Comparison of ENCODE assay signal across 12 mouse cellular contexts in genomic region chr7:16146489-16147410, GRCm38 (mm10). TPM values are rescaled to one million over a fixed set of nuclear protein-coding genes. Genes with fewer than 3 reads are reported as not detected.
A peak's percentile ranks its signal among the peaks of the same experiment; 100 is the strongest.
DNase-seq lines count a peak whose midpoint lies in the region; ATAC-seq and TF ChIP-seq lines count a peak whose summit lies in the region.
"Had no signal": no experiment of that assay in that cellular context is flagged by ENCODE, and none has a peak within 500 bp of the region (broad histone marks: within the 10 kb centered on the region; RNA-seq: fewer than 3 reads in every experiment).

No protein-coding gene starts in this region.

- no peaks in the 10 kb centered on the region; the same call in none of the 2 replicates for H3K36me3 ChIP-seq in forebrain, embryonic 16.5 days (ENCODE audit: control insufficient read depth, insufficient read depth)
- H3K36me3 ChIP-seq in intestine, postnatal 0 days (ENCODE audit: control insufficient read depth, insufficient read depth): no peaks in the 10 kb centered on the region
- H3K36me3 ChIP-seq in liver, postnatal 0 days (replicated peaks; ENCODE audit: insufficient read depth, low read length): no peaks in the 10 kb centered on the region
- H3K36me3 ChIP-seq: stomach, embryonic 15.5 days had no signal

- no peak overlapping the region for H3K4me3 ChIP-seq in forebrain, embryonic 16.5 days (replicated peaks; ENCODE audit: low read length)
- no peak overlapping the region for H3K4me3 ChIP-seq in intestine, postnatal 0 days (ENCODE audit: low read depth, low read length)
- no peak overlapping the region for H3K4me3 ChIP-seq in liver, postnatal 0 days (ENCODE audit: low read depth, low read length)
- H3K4me3 ChIP-seq: embryonic facial prominence, embryonic 13.5 days; myocyte; stomach, embryonic 15.5 days had no signal

- ATAC-seq in forebrain, embryonic 16.5 days: peak; percentile 51
- no peak for ATAC-seq in intestine, postnatal 0 days
- no peak for ATAC-seq in liver, postnatal 0 days

- TF ChIP-seq EP300 in liver, postnatal 0 days (IDR thresholded peaks at IDR 0.05; ENCODE audit: low read depth): no peak

- H3K27me3 ChIP-seq in forebrain, embryonic 16.5 days (replicated peaks; ENCODE audit: control insufficient read depth, insufficient read depth, low read length): no peaks in the 10 kb centered on the region
- no peaks in the 10 kb centered on the region for H3K27me3 ChIP-seq in intestine, postnatal 0 days (replicated peaks; ENCODE audit: control insufficient read depth, insufficient read depth, low read length)
- H3K27me3 ChIP-seq in liver, postnatal 0 days (ENCODE audit: insufficient read depth, low read length): peaks cover 10% of the 10 kb centered on the region
- H3K27me3 ChIP-seq: stomach, embryonic 15.5 days had no signal

- H3K4me2 ChIP-seq in forebrain, embryonic 16.5 days (ENCODE audit: low read length): 0 out of 2 replicates have a peak overlapping the region, but pooled peaks have one; percentile 9
- H3K4me2 ChIP-seq in intestine, postnatal 0 days (replicated peaks; ENCODE audit: low read depth): no peak overlapping the region
- no peak overlapping the region for H3K4me2 ChIP-seq in liver, postnatal 0 days (ENCODE audit: low read depth, low read length)
- H3K4me2 ChIP-seq: embryonic facial prominence, embryonic 13.5 days; stomach, embryonic 15.5 days had no signal

- H3K4me1 ChIP-seq in forebrain, embryonic 16.5 days (replicated peaks; ENCODE audit: control insufficient read depth, insufficient read depth, low read length): peaks cover 32% of the 10 kb centered on the region
- H3K4me1 ChIP-seq in intestine, postnatal 0 days (replicated peaks; ENCODE audit: control insufficient read depth, insufficient read depth, low read length): no peaks in the 10 kb centered on the region
- no peaks in the 10 kb centered on the region for H3K4me1 ChIP-seq in liver, postnatal 0 days (ENCODE audit: insufficient read depth)
- H3K4me1 ChIP-seq: embryonic facial prominence, embryonic 13.5 days; stomach, embryonic 15.5 days had no signal

- no peak for TF ChIP-seq CTCF in intestine, postnatal 0 days (IDR thresholded peaks at IDR 0.05; ENCODE audit: low read depth)
- TF ChIP-seq CTCF in liver, postnatal 0 days (IDR thresholded peaks at IDR 0.05; ENCODE audit: low read depth): no peak

- intact Hi-C loops in left cerebral cortex, postnatal 4 days (cut with DNase I): no loop called here

- peak overlapping the region; percentile 26; the same call in 1 of the 2 replicates for H3K9ac ChIP-seq in forebrain, embryonic 16.5 days (replicated peaks; ENCODE audit: low read depth, low read length)
- no peak overlapping the region for H3K9ac ChIP-seq in intestine, postnatal 0 days (ENCODE audit: low read depth, low read length)
- H3K9ac ChIP-seq in liver, postnatal 0 days (replicated peaks): no peak overlapping the region
- H3K9ac ChIP-seq: embryonic facial prominence, embryonic 13.5 days; stomach, embryonic 15.5 days had no signal

- WGBS in forebrain, embryonic 16.5 days: 15% methylated on average over 27 of the region's 27 CpGs
- WGBS in intestine, postnatal 0 days: 45% methylated on average over 22 of the region's 27 CpGs
- WGBS in liver, postnatal 0 days (ENCODE audit: insufficient replicate concordance): 34% methylated on average over 27 of the region's 27 CpGs

- no peak overlapping the region for H3K27ac ChIP-seq in forebrain, embryonic 16.5 days (ENCODE audit: low read length)
- no peak overlapping the region for H3K27ac ChIP-seq in intestine, postnatal 0 days (ENCODE audit: low read depth, low read length)
- no peak overlapping the region for H3K27ac ChIP-seq in liver, postnatal 0 days (ENCODE audit: low read depth)
- H3K27ac ChIP-seq: embryonic facial prominence, embryonic 13.5 days; stomach, embryonic 15.5 days had no signal

- DNase-seq in left cerebral cortex, adult 18-20 months (ENCODE audit: low spot score in 2 of 2): peak; percentile 75 to 84
- DNase-seq in left cerebral cortex, postnatal 4 days: no peak
- DNase-seq in cerebellum, postnatal 10 days: peak; percentile 59 to 65
- peak; percentile 76 to 79 for DNase-seq in right cerebral cortex, adult 2 months (ENCODE audit: low spot score in 2 of 2)
- no peak for DNase-seq in gastrocnemius, adult 18-20 months (ENCODE audit: low spot score)
- no peak for DNase-seq in liver, postnatal 0 days

- H3K9me3 ChIP-seq in forebrain, embryonic 16.5 days (ENCODE audit: control insufficient read depth, low read length): no peaks in the 10 kb centered on the region
- no peaks in the 10 kb centered on the region for H3K9me3 ChIP-seq in intestine, postnatal 0 days (ENCODE audit: control insufficient read depth)
- no peaks in the 10 kb centered on the region for H3K9me3 ChIP-seq in liver, postnatal 0 days (ENCODE audit: low read length)
- H3K9me3 ChIP-seq: embryonic facial prominence, embryonic 13.5 days; stomach, embryonic 15.5 days had no signal

RNA-seq across cellular contexts. Expression of gene Slc8a2, which starts 17.1 kb away (rescaled TPM):
- 100 to 1,000 TPM; 214 to 216 TPM for total RNA-seq in left cerebral cortex, adult 18-20 months (2021)
- total RNA-seq in left cerebral cortex, postnatal 4 days (2021): 100 to 1,000 TPM; 106 to 117 TPM
- polyA plus RNA-seq in forebrain, embryonic 16.5 days (2015; fragmentation: Nextera tagmentation; extraction: Ambion mirVana): 0.72 and 1.1 TPM in 2 replicates
- total RNA-seq in gastrocnemius, adult 18-20 months (2021): under 1 TPM; 0.11 to 0.21 TPM
- 0.08 and 0.14 TPM in 2 replicates for polyA plus RNA-seq in intestine, postnatal 0 days (2015; fragmentation: Nextera tagmentation; extraction: Ambion mirVana)
- not detected in 2 replicates for polyA plus RNA-seq in liver, postnatal 0 days (2015; fragmentation: Nextera tagmentation; extraction: Ambion mirVana)
- total RNA-seq: liver, adult 2 months had no signal

RNA-seq across cellular contexts. Expression of gene Kptn, which starts 27.1 kb away (rescaled TPM):
- 10 to 100 TPM; 34.9 to 35.1 TPM for total RNA-seq in left cerebral cortex, adult 18-20 months (2021)
- 10 to 100 TPM; 38.0 to 43.2 TPM for total RNA-seq in left cerebral cortex, postnatal 4 days (2021)
- 40.9 and 53.2 TPM in 2 replicates for polyA plus RNA-seq in forebrain, embryonic 16.5 days (2015; fragmentation: Nextera tagmentation; extraction: Ambion mirVana)
- total RNA-seq in gastrocnemius, adult 18-20 months (2021): 10 to 100 TPM; 10.2 to 12.6 TPM
- polyA plus RNA-seq in intestine, postnatal 0 days (2015; fragmentation: Nextera tagmentation; extraction: Ambion mirVana): 13.3 and 14.4 TPM in 2 replicates
- polyA plus RNA-seq in liver, postnatal 0 days (2015; fragmentation: Nextera tagmentation; extraction: Ambion mirVana): 6.5 and 7.5 TPM in 2 replicates

RNA-seq across cellular contexts. Expression of gene Meis3, which starts 28.1 kb away (rescaled TPM):
- total RNA-seq in left cerebral cortex, adult 18-20 months (2021): 10 to 100 TPM; 39.8 to 41.7 TPM
- total RNA-seq in left cerebral cortex, postnatal 4 days (2021): 10 to 100 TPM; 70.6 to 74.8 TPM
- polyA plus RNA-seq in forebrain, embryonic 16.5 days (2015; fragmentation: Nextera tagmentation; extraction: Ambion mirVana): 99.6 and 118 TPM in 2 replicates
- total RNA-seq in gastrocnemius, adult 18-20 months (2021): 1 to 10 TPM in 1 of 2 experiments, under 1 TPM in 1; 0.62 to 1.4 TPM
- polyA plus RNA-seq in intestine, postnatal 0 days (2015; fragmentation: Nextera tagmentation; extraction: Ambion mirVana): 18.0 and 20.7 TPM in 2 replicates
- polyA plus RNA-seq in liver, postnatal 0 days (2015; fragmentation: Nextera tagmentation; extraction: Ambion mirVana): 1.9 and 2.0 TPM in 2 replicates

RNA-seq across cellular contexts. Expression of gene Napa, which starts 48.5 kb away (rescaled TPM):
- total RNA-seq in left cerebral cortex, adult 18-20 months (2021): 100 to 1,000 TPM; 277 to 292 TPM
- total RNA-seq in left cerebral cortex, postnatal 4 days (2021): 100 to 1,000 TPM; 141 to 157 TPM
- polyA plus RNA-seq in forebrain, embryonic 16.5 days (2015; fragmentation: Nextera tagmentation; extraction: Ambion mirVana): 197 and 220 TPM in 2 replicates
- total RNA-seq in gastrocnemius, adult 18-20 months (2021): 100 to 1,000 TPM; 101 to 131 TPM
- 201 and 204 TPM in 2 replicates for polyA plus RNA-seq in intestine, postnatal 0 days (2015; fragmentation: Nextera tagmentation; extraction: Ambion mirVana)
- 96.6 and 105 TPM in 2 replicates for polyA plus RNA-seq in liver, postnatal 0 days (2015; fragmentation: Nextera tagmentation; extraction: Ambion mirVana)

Comparison
In these comparisons a context has a peak if more than half of its experiments do, and no peak if none do; other contexts are left out.
1. DNase-seq: peak in left cerebral cortex, adult 18-20 months (2 of 2), cerebellum, postnatal 10 days (2 of 2) and right cerebral cortex, adult 2 months (2 of 2); none in left cerebral cortex, postnatal 4 days (single experiment), gastrocnemius, adult 18-20 months (single experiment) and liver, postnatal 0 days (single experiment).
2. RNA of gene Slc8a2, which starts 17.1 kb away (total RNA-seq): 214 to 216 TPM in left cerebral cortex, adult 18-20 months and 106 to 117 TPM in left cerebral cortex, postnatal 4 days; 0.11 to 0.21 TPM in gastrocnemius, adult 18-20 months; every median in the first group is over 10 times any median in the second.
3. RNA of gene Meis3, which starts 28.1 kb away (total RNA-seq): 70.6 to 74.8 TPM in left cerebral cortex, postnatal 4 days and 39.8 to 41.7 TPM in left cerebral cortex, adult 18-20 months; 0.62 to 1.4 TPM in gastrocnemius, adult 18-20 months; every median in the first group is over 10 times any median in the second.